Mouse (Mus musculus): ENCODE results near the gene Kcnh1. TPM values are rescaled to one million over a fixed set of nuclear protein-coding genes. Genes with fewer than 3 reads are reported as not detected.

Gene Kcnh1
- total and polyA plus RNA-seq, 3 experiments: 0.05 TPM; not detected in 2

- Histone ChIP-seq H3K9me3 (replicated peaks) (peaks cover 54% of the 10 kb centered on the region), H3K4me3 (ENCODE audit: low read depth, low read length) (no peak overlapping the region), H3K4me1 (ENCODE audit: insufficient read depth, low read depth, low read length) (no peaks in the 10 kb centered on the region), H3K27me3 (ENCODE audit: insufficient read depth, low read length) (no peaks in the 10 kb centered on the region), H3K36me3 (replicated peaks) (no peaks in the 10 kb centered on the region)
- ATAC-seq (ENCODE audit: extremely low read depth, insufficient number of reproducible peaks, low FRiP score, poor library complexity, severe bottlenecking): no peak
- no peak for DNase-seq (ENCODE audit: low spot score)
- TF ChIP-seq TAL1 (conservative IDR thresholded peaks at IDR 0.05; ENCODE audit: low read depth, low read length) (no peak), POLR2AphosphoS5 (IDR thresholded peaks at IDR 0.05; ENCODE audit: insufficient replicate concordance, low read depth, low read length) (no peak), GATA1 (IDR thresholded peaks at IDR 0.05; ENCODE audit: borderline replicate concordance, low read length) (no peak), CTCF (IDR thresholded peaks at IDR 0.05; ENCODE audit: low read depth, low read length) (no peak), GATA2 (IDR thresholded peaks at IDR 0.05; ENCODE audit: borderline replicate concordance, low read depth, low read length) (no peak)
Measured at GRCm38 (mm10) chr1:192415813-192416212, 225.2 kb downstream of the Kcnh1 start.

GRCm38 (mm10) chr1:192416241-192416821, 225.8 kb downstream of the Kcnh1 start:
- H3K4me3 ChIP-seq (ENCODE audit: low read depth, low read length): no peak overlapping the region
- no peaks in the 10 kb centered on the region for H3K36me3 ChIP-seq (replicated peaks)
- TF ChIP-seq POLR2AphosphoS5 (IDR thresholded peaks at IDR 0.05; ENCODE audit: insufficient replicate concordance, low read depth, low read length): no peak
- no peak for TF ChIP-seq GATA2 (IDR thresholded peaks at IDR 0.05; ENCODE audit: borderline replicate concordance, low read depth, low read length)
- no peak for TF ChIP-seq GATA1 (IDR thresholded peaks at IDR 0.05; ENCODE audit: borderline replicate concordance, low read length)
- no peak for TF ChIP-seq CTCF (IDR thresholded peaks at IDR 0.05; ENCODE audit: low read depth, low read length)
- TF ChIP-seq TAL1 (conservative IDR thresholded peaks at IDR 0.05; ENCODE audit: low read depth, low read length): no peak
- no peaks in the 10 kb centered on the region for H3K27me3 ChIP-seq (ENCODE audit: insufficient read depth, low read length)
- no peaks in the 10 kb centered on the region for H3K4me1 ChIP-seq (ENCODE audit: insufficient read depth, low read depth, low read length)
- peaks cover 57% of the 10 kb centered on the region for H3K9me3 ChIP-seq (replicated peaks)
- no peak for DNase-seq (ENCODE audit: low spot score)
- ATAC-seq (ENCODE audit: extremely low read depth, insufficient number of reproducible peaks, low FRiP score, poor library complexity, severe bottlenecking): no peak

GRCm38 (mm10) chr1:192419176-192419575, 228.6 kb downstream of the Kcnh1 start:
- H3K27me3 ChIP-seq (ENCODE audit: insufficient read depth, low read length): no peaks in the 10 kb centered on the region
- no peak for TF ChIP-seq TAL1 (conservative IDR thresholded peaks at IDR 0.05; ENCODE audit: low read depth, low read length)
- no peak for TF ChIP-seq GATA2 (IDR thresholded peaks at IDR 0.05; ENCODE audit: borderline replicate concordance, low read depth, low read length)
- TF ChIP-seq GATA1 (IDR thresholded peaks at IDR 0.05; ENCODE audit: borderline replicate concordance, low read length): no peak
- TF ChIP-seq POLR2AphosphoS5 (IDR thresholded peaks at IDR 0.05; ENCODE audit: insufficient replicate concordance, low read depth, low read length): no peak
- TF ChIP-seq CTCF (IDR thresholded peaks at IDR 0.05; ENCODE audit: low read depth, low read length): no peak
- H3K4me3 ChIP-seq (ENCODE audit: low read depth, low read length): no peak overlapping the region
- H3K9me3 ChIP-seq (replicated peaks): peaks cover 66% of the 10 kb centered on the region
- no peaks in the 10 kb centered on the region for H3K36me3 ChIP-seq (replicated peaks)
- ATAC-seq (ENCODE audit: extremely low read depth, insufficient number of reproducible peaks, low FRiP score, poor library complexity, severe bottlenecking) (no peak), DNase-seq (ENCODE audit: low spot score) (no peak)
- H3K4me1 ChIP-seq (ENCODE audit: insufficient read depth, low read depth, low read length): no peaks in the 10 kb centered on the region

- DNase-seq (ENCODE audit: low spot score) (no peak), ATAC-seq (ENCODE audit: extremely low read depth, insufficient number of reproducible peaks, low FRiP score, poor library complexity, severe bottlenecking) (no peak)
- Histone ChIP-seq H3K4me1 (ENCODE audit: insufficient read depth, low read depth, low read length) (no peaks in the 10 kb centered on the region), H3K36me3 (replicated peaks) (no peaks in the 10 kb centered on the region), H3K9me3 (replicated peaks) (peaks cover 56% of the 10 kb centered on the region), H3K27me3 (ENCODE audit: insufficient read depth, low read length) (no peaks in the 10 kb centered on the region), H3K4me3 (ENCODE audit: low read depth, low read length) (no peak overlapping the region)
- TF ChIP-seq CTCF (IDR thresholded peaks at IDR 0.05; ENCODE audit: low read depth, low read length): no peak
- no peak for TF ChIP-seq GATA2 (IDR thresholded peaks at IDR 0.05; ENCODE audit: borderline replicate concordance, low read depth, low read length)
- no peak for TF ChIP-seq POLR2AphosphoS5 (IDR thresholded peaks at IDR 0.05; ENCODE audit: insufficient replicate concordance, low read depth, low read length)
- TF ChIP-seq GATA1 (IDR thresholded peaks at IDR 0.05; ENCODE audit: borderline replicate concordance, low read length): no peak
- TF ChIP-seq TAL1 (conservative IDR thresholded peaks at IDR 0.05; ENCODE audit: low read depth, low read length): no peak
Measured at GRCm38 (mm10) chr1:192421377-192422166, 231.0 kb downstream of the Kcnh1 start.

- ATAC-seq (ENCODE audit: extremely low read depth, insufficient number of reproducible peaks, low FRiP score, poor library complexity, severe bottlenecking) (no peak), DNase-seq (ENCODE audit: low spot score) (no peak)
Measured at GRCm38 (mm10) chr1:192431423-192431822, 240.8 kb downstream of the Kcnh1 start.

GRCm38 (mm10) chr1:192435503-192435902, 244.9 kb downstream of the Kcnh1 start:
- H3K9me3 ChIP-seq (replicated peaks): peaks cover 34% of the 10 kb centered on the region
- ATAC-seq (ENCODE audit: extremely low read depth, insufficient number of reproducible peaks, low FRiP score, poor library complexity, severe bottlenecking) (no peak), DNase-seq (ENCODE audit: low spot score) (no peak)
- no peak for TF ChIP-seq TAL1 (conservative IDR thresholded peaks at IDR 0.05; ENCODE audit: low read depth, low read length)
- no peak for TF ChIP-seq GATA2 (IDR thresholded peaks at IDR 0.05; ENCODE audit: borderline replicate concordance, low read depth, low read length)
- TF ChIP-seq CTCF (IDR thresholded peaks at IDR 0.05; ENCODE audit: low read depth, low read length): no peak
- no peak for TF ChIP-seq GATA1 (IDR thresholded peaks at IDR 0.05; ENCODE audit: borderline replicate concordance, low read length)
- TF ChIP-seq POLR2AphosphoS5 (IDR thresholded peaks at IDR 0.05; ENCODE audit: insufficient replicate concordance, low read depth, low read length): no peak
- no peaks in the 10 kb centered on the region for H3K27me3 ChIP-seq (ENCODE audit: insufficient read depth, low read length)
- H3K36me3 ChIP-seq (replicated peaks): no peaks in the 10 kb centered on the region
- H3K4me1 ChIP-seq (ENCODE audit: insufficient read depth, low read depth, low read length): no peaks in the 10 kb centered on the region
- no peak overlapping the region for H3K4me3 ChIP-seq (ENCODE audit: low read depth, low read length)

More at GRCm38 (mm10) chr1:192431423-192431822, 240.8 kb downstream of the Kcnh1 start:
- TF ChIP-seq GATA1 (IDR thresholded peaks at IDR 0.05; ENCODE audit: borderline replicate concordance, low read length): no peak
- TF ChIP-seq POLR2AphosphoS5 (IDR thresholded peaks at IDR 0.05; ENCODE audit: insufficient replicate concordance, low read depth, low read length): no peak
- TF ChIP-seq TAL1 (conservative IDR thresholded peaks at IDR 0.05; ENCODE audit: low read depth, low read length): no peak
- TF ChIP-seq CTCF (IDR thresholded peaks at IDR 0.05; ENCODE audit: low read depth, low read length): no peak
- TF ChIP-seq GATA2 (IDR thresholded peaks at IDR 0.05; ENCODE audit: borderline replicate concordance, low read depth, low read length): no peak
- H3K27me3 ChIP-seq (ENCODE audit: insufficient read depth, low read length): no peaks in the 10 kb centered on the region
- H3K36me3 ChIP-seq (replicated peaks): no peaks in the 10 kb centered on the region
- H3K9me3 ChIP-seq (replicated peaks): peaks cover 39% of the 10 kb centered on the region
- H3K4me1 ChIP-seq (ENCODE audit: insufficient read depth, low read depth, low read length): no peaks in the 10 kb centered on the region
- no peak overlapping the region for H3K4me3 ChIP-seq (ENCODE audit: low read depth, low read length)

All from G1E (cell line).